8 mouse cellular contexts compared by ENCODE assay signal in genomic region chr15:77071501-77071900, GRCm38 (mm10). TPM values are rescaled to one million over a fixed set of nuclear protein-coding genes. Genes with fewer than 3 reads are reported as not detected.
DNase-seq lines count a peak whose midpoint lies in the region; ATAC-seq and TF ChIP-seq lines count a peak whose summit lies in the region.

No protein-coding gene starts in this region.

- no peaks in the 10 kb centered on the region for H3K27me3 ChIP-seq in cerebellum, adult 2 months (ENCODE audit: control insufficient read depth, insufficient read depth, low read length)
- no peaks in the 10 kb centered on the region for H3K27me3 ChIP-seq in embryonic facial prominence, embryonic 10.5 days (replicated peaks; ENCODE audit: low read depth, poor library complexity, severe bottlenecking)
- H3K27me3 ChIP-seq in stomach, embryonic 15.5 days (replicated peaks), result no peaks in the 10 kb centered on the region

- peaks cover 12% of the 10 kb centered on the region for H3K36me3 ChIP-seq in embryonic facial prominence, embryonic 10.5 days (replicated peaks)
- H3K36me3 ChIP-seq in stomach, embryonic 15.5 days, result no peaks in the 10 kb centered on the region

- TF ChIP-seq POLR2A in cerebellum, adult 2 months (IDR thresholded peaks at IDR 0.05; ENCODE audit: borderline replicate concordance, insufficient read depth, low read length), result no peak

- no peak for DNase-seq in cerebellum, adult 2 months
- no peak for DNase-seq in cerebellum, adult 11-12 months
- peak; percentile 78 for DNase-seq in CD4-positive, CD25-positive, alpha-beta regulatory T cell, adult 2 months (ENCODE audit: low read depth, low spot score)
- peak; percentile 47 for DNase-seq in embryonic facial prominence, embryonic 10.5 days (ENCODE audit: low spot score)
- peak; percentile 46 for DNase-seq in lung, postnatal 10 days
- no peak for DNase-seq in ovary, postnatal 14 days (ENCODE audit: low spot score)

- H3K27ac ChIP-seq in cerebellum, adult 2 months (ENCODE audit: insufficient read depth, low read length), result no peak overlapping the region
- no peak overlapping the region for H3K27ac ChIP-seq in embryonic facial prominence, embryonic 10.5 days (replicated peaks)
- no peak overlapping the region for H3K27ac ChIP-seq in stomach, embryonic 15.5 days

- no peak overlapping the region for H3K9ac ChIP-seq in stomach, embryonic 15.5 days

- no peak overlapping the region for H3K4me3 ChIP-seq in cerebellum, adult 2 months (replicated peaks; ENCODE audit: insufficient read depth, low read depth, low read length)
- no peak overlapping the region for H3K4me3 ChIP-seq in embryonic facial prominence, embryonic 10.5 days
- no peak overlapping the region for H3K4me3 ChIP-seq in stomach, embryonic 15.5 days (replicated peaks)

- 25% methylated on average over 10 of the region's 10 CpGs for WGBS in cerebellum, adult 2 months
- 22% methylated on average over 10 of the region's 10 CpGs for WGBS in embryonic facial prominence, embryonic 10.5 days
- WGBS in stomach, embryonic 15.5 days, result 15% methylated on average over 10 of the region's 10 CpGs

- peak overlapping the region; percentile 21; the same call in 1 of the 2 replicates for H3K4me2 ChIP-seq in stomach, embryonic 15.5 days

- TF ChIP-seq CTCF in cerebellum, adult 2 months (IDR thresholded peaks at IDR 0.05; ENCODE audit: borderline replicate concordance, insufficient read depth, low read depth, low read length), result peak; percentile 23; the same call in 1 of the 2 replicates

- no peaks in the 10 kb centered on the region for H3K9me3 ChIP-seq in embryonic facial prominence, embryonic 10.5 days
- no peaks in the 10 kb centered on the region for H3K9me3 ChIP-seq in stomach, embryonic 15.5 days

- peak; percentile 35 for ATAC-seq in inflammation-experienced regulatory T-cells, adult 6 months
- ATAC-seq in stomach, embryonic 15.5 days (ENCODE audit: insufficient read depth, low FRiP score, low read depth), result peak; percentile 41; the same call in 1 of the 2 replicates

- H3K4me1 ChIP-seq in cerebellum, adult 2 months (ENCODE audit: control insufficient read depth, insufficient read depth, low read length), result no peaks in the 10 kb centered on the region; the same call in 1 of the 2 replicates
- peaks cover 24% of the 10 kb centered on the region for H3K4me1 ChIP-seq in embryonic facial prominence, embryonic 10.5 days
- peaks cover 15% of the 10 kb centered on the region for H3K4me1 ChIP-seq in stomach, embryonic 15.5 days

RNA-seq across cellular contexts. Expression of gene Mb, which starts 21.0 kb away (rescaled TPM):
- 0.59 and 0.93 TPM in 2 replicates for polyA plus RNA-seq in cerebellum, adult 2 months (2012; rRNA removed)
- polyA plus RNA-seq in embryonic facial prominence, embryonic 10.5 days (2016; fragmentation: Nextera tagmentation; extraction: Ambion mirVana), result 0.72 and 0.86 TPM in 2 replicates
- polyA plus RNA-seq in inflammation-experienced regulatory T-cells, adult 6 months (2017; shearing (Covaris generic)), result not detected
- 1.1 and 1.3 TPM in 2 replicates for polyA plus RNA-seq in stomach, embryonic 15.5 days (2015; fragmentation: Nextera tagmentation; extraction: Ambion mirVana)

RNA-seq across cellular contexts. Expression of gene Apol6, which starts 27.0 kb away (rescaled TPM):
- polyA plus RNA-seq in cerebellum, adult 2 months (2012; rRNA removed), result 0.30 and 0.49 TPM in 2 replicates
- polyA plus RNA-seq in embryonic facial prominence, embryonic 10.5 days (2016; fragmentation: Nextera tagmentation; extraction: Ambion mirVana), result 0.07 and 0.16 TPM in 2 replicates
- polyA plus RNA-seq in inflammation-experienced regulatory T-cells, adult 6 months (2017; shearing (Covaris generic)), result under 1 TPM in 1 of 3 experiments, not detected in 2; 0.62 TPM
- not detected in 2 replicates for polyA plus RNA-seq in stomach, embryonic 15.5 days (2015; fragmentation: Nextera tagmentation; extraction: Ambion mirVana)

Comparison
In these comparisons a context has a peak if more than half of its experiments do, and no peak if none do; other contexts are left out.
1. DNase-seq: peak in CD4-positive, CD25-positive, alpha-beta regulatory T cell, adult 2 months (single experiment), embryonic facial prominence, embryonic 10.5 days (single experiment) and lung, postnatal 10 days (single experiment); none in cerebellum, adult 2 months (0 of 2), cerebellum, adult 11-12 months (single experiment) and ovary, postnatal 14 days (single experiment).